Mouse (Mus musculus) hindbrain, embryonic 10.5 days (tissue): ENCODE measurements around the gene Meis1. TPM values are rescaled to one million over a fixed set of nuclear protein-coding genes. Genes with fewer than 3 reads are reported as not detected.

Experiments used
- DNase-seq: peaks from one replicate; pipeline ENCODE4 v3.0.0-alpha.2; 2017; ENCODE audit warnings: low spot score
- H3K27ac ChIP-seq: fragments of 300-500 bp; sonication (generic); 2 replicates; pipeline ENCODE4 v1.5.1; 2016; ENCODE audit warnings: mild to moderate bottlenecking, moderate library complexity
- H3K27me3 ChIP-seq: fragments of 300-500 bp; sonication (generic); 2 replicates; pipeline ENCODE4 v1.6.1; 2016; ENCODE audit warnings: mild to moderate bottlenecking; ENCODE audit not compliant: poor library complexity, insufficient read depth, severe bottlenecking
- H3K36me3 ChIP-seq: fragments of 300-500 bp; sonication (generic); 2 replicates; pipeline ENCODE4 v1.6.1; 2016; ENCODE audit warnings: mild to moderate bottlenecking, moderate library complexity
- H3K4me1 ChIP-seq: fragments of 300-500 bp; sonication (generic); replicated peaks from 2 replicates; pipeline ENCODE4 v1.6.1; 2016; ENCODE audit warnings: mild to moderate bottlenecking
- H3K4me3 ChIP-seq: fragments of 300-500 bp; sonication (generic); 2 replicates; pipeline ENCODE4 v1.5.1; 2016; ENCODE audit warnings: mild to moderate bottlenecking, moderate library complexity
- H3K9me3 ChIP-seq: fragments of 300-500 bp; sonication (generic); 2 replicates; pipeline ENCODE4 v1.6.1; 2016; ENCODE audit warnings: mild to moderate bottlenecking, moderate library complexity
- WGBS: fragments of 180-500 bp; shearing (Covaris S2); methylation state at CpG from one replicate; pipeline ENCODE4 v1.1.7; 2016; 5-methylcytosine and 5-hydroxymethylcytosine counted together
- polyA plus RNA-seq: library from polyadenylated mRNA; unstranded; fragments of >200 nt; fragmentation: Nextera tagmentation; extraction: Ambion mirVana; gene quantifications from 2 replicates; pipeline ENCODE4 v1.2.1, GENCODE M21; 2016

The Meis1 gene
- polyA plus RNA-seq, 1 experiment from 2014 or later, result 123 TPM

GRCm38 (mm10) chr11:18920651-18921050 lies 98.1 kb downstream of the Meis1 start:
- Histone ChIP-seq H3K36me3 (peaks cover 40% of the 10 kb centered on the region), H3K27me3 (no peaks in the 10 kb centered on the region; the same call in 1 of the 2 replicates), H3K4me1 (peaks cover 33% of the 10 kb centered on the region), H3K4me3 (no peak overlapping the region), H3K27ac (no peak overlapping the region), H3K9me3 (no peaks in the 10 kb centered on the region)
- WGBS, result 88% methylated on average over 3 of the region's 3 CpGs
- no peak for DNase-seq

- Histone ChIP-seq H3K4me3 (no peak overlapping the region), H3K27ac (no peak overlapping the region), H3K4me1 (peaks cover 41% of the 10 kb centered on the region), H3K27me3 (no peaks in the 10 kb centered on the region; the same call in 1 of the 2 replicates), H3K9me3 (no peaks in the 10 kb centered on the region), H3K36me3 (peaks cover 29% of the 10 kb centered on the region)
- no peak for DNase-seq
- WGBS, result 87% methylated on average over 3 of the region's 3 CpGs
Measured at GRCm38 (mm10) chr11:18919162-18919762, 99.5 kb downstream of the Meis1 start.

- H3K4me1 ChIP-seq, result peaks cover 54% of the 10 kb centered on the region
- WGBS, result 56% methylated on average over 5 of the region's 5 CpGs
- no peak for DNase-seq
Measured at GRCm38 (mm10) chr11:18917887-18918286, 100.9 kb downstream of the Meis1 start.

GRCm38 (mm10) chr11:18913251-18913650 lies 105.5 kb downstream of the Meis1 start:
- Histone ChIP-seq H3K4me1 (peaks cover 54% of the 10 kb centered on the region), H3K27ac (no peak overlapping the region), H3K4me3 (no peak overlapping the region), H3K9me3 (no peaks in the 10 kb centered on the region), H3K36me3 (0 out of 2 replicates have a peak, but pooled peaks cover 4% of the 10 kb centered on the region), H3K27me3 (no peaks in the 10 kb centered on the region; the same call in 1 of the 2 replicates)
- WGBS, result 66% methylated on average over 1 of the region's 1 CpGs
- no peak for DNase-seq

More at GRCm38 (mm10) chr11:18917887-18918286, 100.9 kb downstream of the Meis1 start:
- Histone ChIP-seq H3K36me3 (peaks cover 22% of the 10 kb centered on the region), H3K27ac (peak overlapping the region; percentile 40; the same call in 1 of the 2 replicates), H3K9me3 (no peaks in the 10 kb centered on the region), H3K27me3 (no peaks in the 10 kb centered on the region; the same call in 1 of the 2 replicates), H3K4me3 (no peak overlapping the region)

- Histone ChIP-seq H3K4me3 (no peak overlapping the region), H3K4me1 (peaks cover 50% of the 10 kb centered on the region), H3K27me3 (no peaks in the 10 kb centered on the region; the same call in 1 of the 2 replicates), H3K27ac (no peak overlapping the region), H3K9me3 (no peaks in the 10 kb centered on the region), H3K36me3 (0 out of 2 replicates have a peak, but pooled peaks cover 4% of the 10 kb centered on the region)
- no peak for DNase-seq
- WGBS, result 77% methylated on average over 6 of the region's 6 CpGs
Measured at GRCm38 (mm10) chr11:18912311-18913019, 106.3 kb downstream of the Meis1 start.

GRCm38 (mm10) chr11:18906866-18907265 lies 111.9 kb downstream of the Meis1 start:
- Histone ChIP-seq H3K27me3 (no peaks in the 10 kb centered on the region), H3K9me3 (no peaks in the 10 kb centered on the region), H3K4me1 (0 out of 2 replicates have a peak, but pooled peaks cover 14% of the 10 kb centered on the region), H3K4me3 (no peak overlapping the region), H3K36me3 (peaks cover 32% of the 10 kb centered on the region), H3K27ac (no peak overlapping the region)
- no peak for DNase-seq
- WGBS, result 78% methylated on average over 3 of the region's 3 CpGs

- WGBS, result 96% methylated on average over 1 of the region's 1 CpGs
- 0 out of 2 replicates have a peak, but pooled peaks cover 11% of the 10 kb centered on the region for H3K4me1 ChIP-seq
- no peaks in the 10 kb centered on the region for H3K9me3 ChIP-seq
- no peak overlapping the region for H3K4me3 ChIP-seq
- H3K27ac ChIP-seq, result no peak overlapping the region
- no peaks in the 10 kb centered on the region for H3K27me3 ChIP-seq
- peaks cover 27% of the 10 kb centered on the region for H3K36me3 ChIP-seq
- no peak for DNase-seq
Measured at GRCm38 (mm10) chr11:18905431-18905830, 113.4 kb downstream of the Meis1 start.

GRCm38 (mm10) chr11:18904880-18905279 lies 113.9 kb downstream of the Meis1 start:
- no peaks in the 10 kb centered on the region for H3K27me3 ChIP-seq
- DNase-seq, result no peak
- no peak overlapping the region for H3K4me3 ChIP-seq
- 90% methylated on average over 1 of the region's 1 CpGs for WGBS
- H3K9me3 ChIP-seq, result no peaks in the 10 kb centered on the region
- 0 out of 2 replicates have a peak, but pooled peaks cover 13% of the 10 kb centered on the region for H3K4me1 ChIP-seq
- no peak overlapping the region for H3K27ac ChIP-seq
- H3K36me3 ChIP-seq, result peaks cover 27% of the 10 kb centered on the region

GRCm38 (mm10) chr11:18904285-18904684 lies 114.5 kb downstream of the Meis1 start:
- 91% methylated on average over 5 of the region's 5 CpGs for WGBS
- Histone ChIP-seq H3K27ac (no peak overlapping the region), H3K4me3 (no peak overlapping the region), H3K36me3 (peaks cover 27% of the 10 kb centered on the region), H3K4me1 (peaks cover 15% of the 10 kb centered on the region; the same call in 1 of the 2 replicates), H3K9me3 (no peaks in the 10 kb centered on the region), H3K27me3 (no peaks in the 10 kb centered on the region)
- DNase-seq, result no peak

GRCm38 (mm10) chr11:18900489-18900888 lies 118.3 kb downstream of the Meis1 start:
- Histone ChIP-seq H3K4me1 (peaks cover 7% of the 10 kb centered on the region; the same call in 1 of the 2 replicates), H3K36me3 (peaks cover 26% of the 10 kb centered on the region), H3K4me3 (no peak overlapping the region), H3K27me3 (no peaks in the 10 kb centered on the region), H3K9me3 (no peaks in the 10 kb centered on the region), H3K27ac (no peak overlapping the region)
- 67% methylated on average over 2 of the region's 2 CpGs for WGBS
- no peak for DNase-seq

GRCm38 (mm10) chr11:18898862-18899261 lies 119.9 kb downstream of the Meis1 start:
- H3K27ac ChIP-seq, result no peak overlapping the region

GRCm38 (mm10) chr11:18897921-18898646 lies 120.7 kb downstream of the Meis1 start:
- Histone ChIP-seq H3K4me1 (peaks cover 7% of the 10 kb centered on the region; the same call in 1 of the 2 replicates), H3K9me3 (no peaks in the 10 kb centered on the region), H3K36me3 (peaks cover 23% of the 10 kb centered on the region), H3K27ac (no peak overlapping the region), H3K4me3 (no peak overlapping the region), H3K27me3 (no peaks in the 10 kb centered on the region)
- 66% methylated on average over 7 of the region's 7 CpGs for WGBS
- DNase-seq, result no peak

More at GRCm38 (mm10) chr11:18898862-18899261, 119.9 kb downstream of the Meis1 start:
- 81% methylated on average over 4 of the region's 4 CpGs for WGBS
- H3K9me3 ChIP-seq, result no peaks in the 10 kb centered on the region
- DNase-seq, result no peak
- H3K36me3 ChIP-seq, result peaks cover 20% of the 10 kb centered on the region
- H3K27me3 ChIP-seq, result no peaks in the 10 kb centered on the region
- H3K4me3 ChIP-seq, result no peak overlapping the region
- H3K4me1 ChIP-seq, result peaks cover 7% of the 10 kb centered on the region; the same call in 1 of the 2 replicates
